Mouse (Mus musculus) forebrain, embryonic 11.5 days (tissue): ENCODE results near the gene Wbp2nl. TPM values are rescaled to one million over a fixed set of nuclear protein-coding genes. Genes with fewer than 3 reads are reported as not detected.

Source experiments
- ATAC-seq: fragments of 200-750 bp; cut with Nextera tagmentation; replicated peaks from 2 replicates; pipeline ENCODE4 v1.8.0; 2017; ENCODE audit warnings: moderate TSS enrichment; ENCODE audit not compliant: low FRiP score
- DNase-seq: peaks from one replicate; pipeline ENCODE4 v3.0.0-alpha.2; 2017; ENCODE audit warnings: low spot score
- H3K27ac ChIP-seq: fragments of 300-500 bp; sonication (generic); 2 replicates; pipeline ENCODE4 v1.5.1; 2014; ENCODE audit warnings: low read depth, low read length
- H3K27me3 ChIP-seq: fragments of 300-500 bp; sonication (generic); 2 replicates; pipeline ENCODE4 v1.6.1; 2014; ENCODE audit warnings: mild to moderate bottlenecking, low read length, mixed read lengths; ENCODE audit not compliant: control insufficient read depth, insufficient read depth
- H3K36me3 ChIP-seq: fragments of 300-500 bp; sonication (generic); 2 replicates; pipeline ENCODE4 v1.6.1; 2014; ENCODE audit warnings: mild to moderate bottlenecking, low read length, moderate library complexity, mixed read lengths; ENCODE audit not compliant: control insufficient read depth, insufficient read depth
- H3K4me1 ChIP-seq: fragments of 300-500 bp; sonication (generic); replicated peaks from 2 replicates; pipeline ENCODE4 v1.6.1; 2014; ENCODE audit warnings: low read length, mixed read lengths; ENCODE audit not compliant: control insufficient read depth, insufficient read depth
- H3K4me2 ChIP-seq: fragments of 300-500 bp; sonication (generic); 2 replicates; pipeline ENCODE4 v1.6.1; 2014; ENCODE audit warnings: low read depth, mild to moderate bottlenecking, low read length, moderate library complexity, mixed read lengths; ENCODE audit not compliant: severe bottlenecking
- H3K4me3 ChIP-seq: fragments of 300-500 bp; sonication (generic); 2 replicates; pipeline ENCODE4 v1.5.1; 2014; ENCODE audit warnings: low read depth, low read length
- H3K9ac ChIP-seq: fragments of 300-500 bp; sonication (generic); 2 replicates; pipeline ENCODE4 v1.6.1; 2014; ENCODE audit warnings: low read length
- H3K9me3 ChIP-seq: fragments of 300-500 bp; sonication (generic); 2 replicates; pipeline ENCODE4 v1.6.1; 2016; ENCODE audit warnings: low read length, mixed read lengths; ENCODE audit not compliant: control insufficient read depth
- WGBS: fragments of 180-500 bp; shearing (Covaris S2); extraction: QIAGEN DNeasy Blood & Tissue Kit; methylation state at CpG from one replicate; pipeline ENCODE4 v1.1.7; 2014; 5-methylcytosine and 5-hydroxymethylcytosine counted together
- polyA plus RNA-seq: library from polyadenylated mRNA; unstranded; fragments of >200 nt; fragmentation: Nextera tagmentation; extraction: Ambion mirVana; gene quantifications from 2 replicates; pipeline ENCODE4 v1.2.1, GENCODE M21; 2014

Wbp2nl gene
- polyA plus RNA-seq, 1 experiment from 2014 or later = not detected

DNA sequence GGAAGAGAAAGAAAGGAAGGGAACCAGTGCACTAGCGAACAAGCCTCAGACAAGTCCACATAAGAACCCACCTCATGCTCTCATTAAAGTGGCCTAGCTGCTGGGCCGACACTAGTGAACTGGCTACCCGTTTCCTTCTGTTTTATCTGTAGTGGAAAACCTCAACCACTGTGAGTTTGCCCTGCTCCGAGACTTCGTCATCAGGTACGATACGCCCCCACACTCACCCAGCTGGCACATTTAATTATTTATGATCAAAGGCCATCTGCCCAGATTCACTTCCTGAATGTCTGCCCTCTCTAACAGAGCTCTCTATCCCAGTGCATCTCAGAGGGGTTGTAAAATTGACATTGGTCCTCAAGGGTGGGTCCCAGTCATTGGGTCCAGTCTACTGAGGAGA, 8.5 kb upstream of the Wbp2nl start:
- no peak for DNase-seq
- Histone ChIP-seq H3K27ac (no peak overlapping the region), H3K27me3 (no peaks in the 10 kb centered on the region), H3K4me2 (no peak overlapping the region), H3K4me1 (peaks cover 8% of the 10 kb centered on the region), H3K4me3 (no peak overlapping the region), H3K36me3 (peaks cover 23% of the 10 kb centered on the region; the same call in 1 of the 2 replicates), H3K9me3 (no peaks in the 10 kb centered on the region), H3K9ac (no peak overlapping the region)
- ATAC-seq = no peak
- WGBS = 97% methylated on average over 7 of the region's 7 CpGs

DNA sequence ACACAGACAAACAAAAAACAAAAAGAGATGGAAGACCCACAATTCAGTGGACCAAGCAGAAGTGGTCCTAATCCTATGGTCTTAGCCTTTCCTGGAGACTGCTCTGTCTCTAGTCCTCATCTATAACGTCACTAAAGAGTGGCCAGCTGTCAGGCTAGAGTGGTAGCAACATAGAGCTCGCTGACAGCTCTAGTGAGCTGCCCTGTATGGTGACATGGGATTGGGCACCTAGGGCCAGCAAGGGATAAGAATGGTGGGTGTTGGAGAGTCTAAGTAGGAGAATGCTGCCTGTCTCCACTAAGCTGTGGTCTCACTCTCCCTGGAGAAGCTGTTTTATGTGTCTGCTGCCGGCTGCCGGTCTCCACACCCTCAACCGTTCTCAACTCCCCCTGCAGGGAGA, 5.9 kb upstream of the Wbp2nl start:
- 37% methylated on average over 5 of the region's 5 CpGs for WGBS
- H3K27ac ChIP-seq = no peak overlapping the region
- H3K4me1 ChIP-seq = peaks cover 8% of the 10 kb centered on the region
- no peak overlapping the region for H3K9ac ChIP-seq
- peak; percentile 57; the same call in 1 of the 2 replicates for ATAC-seq
- H3K4me2 ChIP-seq = peak overlapping the region; percentile 32; the same call in 1 of the 2 replicates
- no peaks in the 10 kb centered on the region for H3K27me3 ChIP-seq
- peaks cover 14% of the 10 kb centered on the region; the same call in 1 of the 2 replicates for H3K36me3 ChIP-seq
- DNase-seq = no peak
- H3K4me3 ChIP-seq = no peak overlapping the region
- H3K9me3 ChIP-seq = no peaks in the 10 kb centered on the region

DNA sequence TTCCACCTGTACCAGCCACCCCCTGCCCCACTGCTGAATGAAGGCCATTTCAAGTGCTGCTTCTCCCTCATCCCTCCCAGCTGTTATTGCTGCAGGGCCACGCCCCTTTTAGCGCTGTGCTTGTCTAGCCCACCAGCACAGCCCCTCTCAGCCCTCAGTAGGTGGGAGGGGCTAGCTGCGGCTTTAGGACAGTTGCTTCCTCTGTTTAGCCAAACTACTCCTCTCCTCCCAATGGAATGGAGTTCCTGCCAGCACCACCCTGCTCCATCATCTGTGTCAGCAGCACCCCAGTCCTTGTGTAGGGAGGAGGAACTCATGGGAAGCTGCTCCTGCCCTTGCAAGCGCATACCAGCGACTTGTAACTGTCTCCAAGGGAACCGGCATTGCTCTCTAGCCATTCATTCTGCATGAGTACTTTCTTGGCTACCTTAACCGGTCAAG, 5.5 kb upstream of the Wbp2nl start:
- ATAC-seq (peak; percentile 84), DNase-seq (peak; percentile 76)
- H3K4me2 ChIP-seq = peak overlapping the region; percentile 32; the same call in 1 of the 2 replicates
- H3K27me3 ChIP-seq = no peaks in the 10 kb centered on the region
- H3K9ac ChIP-seq = no peak overlapping the region
- no peak overlapping the region for H3K27ac ChIP-seq
- 9% methylated on average over 7 of the region's 7 CpGs for whole genome bisulfite sequencing
- no peak overlapping the region for H3K4me3 ChIP-seq
- H3K36me3 ChIP-seq = peaks cover 14% of the 10 kb centered on the region; the same call in 1 of the 2 replicates
- H3K4me1 ChIP-seq = peaks cover 8% of the 10 kb centered on the region
- H3K9me3 ChIP-seq = no peaks in the 10 kb centered on the region

- Histone ChIP-seq H3K27ac (no peak overlapping the region), H3K4me2 (no peak overlapping the region), H3K36me3 (peaks cover 11% of the 10 kb centered on the region; the same call in 1 of the 2 replicates), H3K27me3 (no peaks in the 10 kb centered on the region), H3K9ac (no peak overlapping the region), H3K4me1 (peaks cover 8% of the 10 kb centered on the region), H3K9me3 (no peaks in the 10 kb centered on the region), H3K4me3 (no peak overlapping the region)
- DNase-seq (no peak), ATAC-seq (0 out of 2 replicates have a peak, but pooled peaks have one; percentile 37)
- WGBS = 51% methylated on average over 8 of the region's 8 CpGs
Observed at GRCm38 (mm10) chr15:82294059-82294458, 4.7 kb upstream of the Wbp2nl start.

- Histone ChIP-seq H3K9ac (no peak overlapping the region), H3K9me3 (no peaks in the 10 kb centered on the region), H3K4me3 (no peak overlapping the region), H3K4me2 (no peak overlapping the region), H3K27me3 (no peaks in the 10 kb centered on the region; the same call in 1 of the 2 replicates), H3K27ac (no peak overlapping the region), H3K4me1 (no peaks in the 10 kb centered on the region), H3K36me3 (no peaks in the 10 kb centered on the region)
- WGBS = 74% methylated on average over 3 of the region's 3 CpGs
- ATAC-seq (no peak), DNase-seq (no peak)
Observed at GRCm38 (mm10) chr15:82307107-82307506, 8.4 kb downstream of the Wbp2nl start.

GRCm38 (mm10) chr15:82308416-82308815, 9.7 kb downstream of the Wbp2nl start:
- no peak for ATAC-seq
- WGBS = 92% methylated on average over 3 of the region's 3 CpGs

GRCm38 (mm10) chr15:82317839-82318238, 19.1 kb downstream of the Wbp2nl start:
- Histone ChIP-seq H3K4me1 (no peaks in the 10 kb centered on the region), H3K27ac (no peak overlapping the region), H3K4me3 (no peak overlapping the region), H3K36me3 (no peaks in the 10 kb centered on the region), H3K9me3 (no peaks in the 10 kb centered on the region), H3K9ac (no peak overlapping the region), H3K27me3 (no peaks in the 10 kb centered on the region), H3K4me2 (no peak overlapping the region)
- no peak for ATAC-seq
- 88% methylated on average over 6 of the region's 6 CpGs for WGBS
- DNase-seq = no peak

More at GRCm38 (mm10) chr15:82308416-82308815, 9.7 kb downstream of the Wbp2nl start:
- Histone ChIP-seq H3K36me3 (no peaks in the 10 kb centered on the region), H3K27me3 (no peaks in the 10 kb centered on the region; the same call in 1 of the 2 replicates), H3K4me1 (no peaks in the 10 kb centered on the region), H3K27ac (no peak overlapping the region), H3K9me3 (no peaks in the 10 kb centered on the region), H3K4me2 (no peak overlapping the region), H3K9ac (no peak overlapping the region), H3K4me3 (no peak overlapping the region)
- DNase-seq = no peak

- Histone ChIP-seq H3K4me2 (no peak overlapping the region), H3K4me1 (no peaks in the 10 kb centered on the region), H3K27me3 (no peaks in the 10 kb centered on the region), H3K9me3 (no peaks in the 10 kb centered on the region), H3K36me3 (no peaks in the 10 kb centered on the region), H3K27ac (no peak overlapping the region), H3K4me3 (no peak overlapping the region), H3K9ac (no peak overlapping the region)
- ATAC-seq (no peak), DNase-seq (no peak)
- 91% methylated on average over 1 of the region's 1 CpGs for WGBS
Observed at GRCm38 (mm10) chr15:82319613-82320012, 20.9 kb downstream of the Wbp2nl start.

GRCm38 (mm10) chr15:82322195-82322594, 23.4 kb downstream of the Wbp2nl start:
- Histone ChIP-seq H3K27ac (no peak overlapping the region), H3K36me3 (no peaks in the 10 kb centered on the region), H3K4me3 (no peak overlapping the region), H3K27me3 (no peaks in the 10 kb centered on the region), H3K9ac (no peak overlapping the region), H3K4me1 (no peaks in the 10 kb centered on the region), H3K9me3 (no peaks in the 10 kb centered on the region), H3K4me2 (no peak overlapping the region)
- 78% methylated on average over 8 of the region's 8 CpGs for WGBS
- ATAC-seq = no peak
- no peak for DNase-seq
